Mouse (Mus musculus) heart, postnatal 0 days (tissue): Measurements from ENCODE around the gene Thop1. TPM values are rescaled to one million over a fixed set of nuclear protein-coding genes. Genes with fewer than 3 reads are reported as not detected.
A peak's percentile ranks its signal among the peaks of the same experiment; 100 is the strongest.
"Not testable (repeated sequence)": the region's sequence is repeated elsewhere in the genome, so short reads cannot be mapped to it uniquely, and the experiment has no call there.

Experiments used
- ATAC-seq: fragments of 200-750 bp; cut with Nextera tagmentation; 2 replicates; pipeline ENCODE4 v1.8.0; 2017; ENCODE audit warnings: low read depth, moderate number of reproducible peaks, moderate library complexity; ENCODE audit not compliant: insufficient read depth
- DNase-seq: peaks from one replicate; pipeline ENCODE4 v3.0.0-alpha.2; 2016; ENCODE audit warnings: low spot score
- H3K27ac ChIP-seq: fragments of 300-500 bp; sonication (generic); 2 replicates; pipeline ENCODE4 v1.5.1; 2014; ENCODE audit warnings: low read depth, mild to moderate bottlenecking
- H3K27me3 ChIP-seq: fragments of 300-500 bp; sonication (generic); 2 replicates; pipeline ENCODE4 v1.6.1; 2014; ENCODE audit warnings: low read length, mixed read lengths; ENCODE audit not compliant: control insufficient read depth, insufficient read depth
- H3K36me3 ChIP-seq: fragments of 300-500 bp; sonication (generic); replicated peaks from 2 replicates; pipeline ENCODE4 v1.6.1; 2014; ENCODE audit warnings: low read length, mixed read lengths; ENCODE audit not compliant: control insufficient read depth, insufficient read depth
- H3K4me1 ChIP-seq: fragments of 300-500 bp; sonication (generic); 2 replicates; pipeline ENCODE4 v1.6.1; 2014; ENCODE audit warnings: antibody characterized with exemption; ENCODE audit not compliant: control insufficient read depth, insufficient read depth
- H3K4me2 ChIP-seq: fragments of 300-500 bp; sonication (generic); 2 replicates; pipeline ENCODE4 v1.6.1; 2014; ENCODE audit warnings: low read depth, mild to moderate bottlenecking, low read length, moderate library complexity
- H3K4me3 ChIP-seq: fragments of 300-500 bp; sonication (generic); 2 replicates; pipeline ENCODE4 v1.5.1; 2014; ENCODE audit warnings: low read depth, low read length
- H3K9ac ChIP-seq: fragments of 300-500 bp; sonication (generic); replicated peaks from 2 replicates; pipeline ENCODE4 v1.6.1; 2014; ENCODE audit warnings: low read depth, low read length, mixed read lengths
- H3K9me3 ChIP-seq: fragments of 300-500 bp; sonication (generic); replicated peaks from 2 replicates; pipeline ENCODE4 v1.6.1; 2016; ENCODE audit warnings: low read length; ENCODE audit not compliant: control insufficient read depth
- CTCF ChIP-seq: IDR thresholded peaks from 2 replicates; pipeline ENCODE4 v1.5.1; 2016; ENCODE audit warnings: antibody characterized with exemption, control low read depth, low read depth
- EP300 ChIP-seq: IDR thresholded peaks from 2 replicates; pipeline ENCODE4 v1.6.1; 2016; ENCODE audit warnings: antibody characterized with exemption, low read depth
- WGBS: fragments of 180-500 bp; shearing (Covaris S2); extraction: QIAGEN DNeasy Blood & Tissue Kit; methylation state at CpG from one replicate; pipeline ENCODE4 v1.1.7; 2014; 5-methylcytosine and 5-hydroxymethylcytosine counted together
- polyA plus RNA-seq: library from polyadenylated mRNA; unstranded; fragments of >200 nt; fragmentation: Nextera tagmentation; extraction: Ambion mirVana; gene quantifications from 2 replicates; pipeline ENCODE4 v1.2.1, GENCODE M21; 2015
- total RNA-seq: library from RNA; depleted of rRNA; stranded (reverse); fragments of >200 nt; gene quantifications from 2 replicates; pipeline ENCODE4 v1.2.3, GENCODE M21; 2014; ENCODE audit warnings: low replicate concordance

The Thop1 gene
- total and polyA plus RNA-seq, 2 experiments from 2014 or later: 15.1 to 31.2 TPM

DNA sequence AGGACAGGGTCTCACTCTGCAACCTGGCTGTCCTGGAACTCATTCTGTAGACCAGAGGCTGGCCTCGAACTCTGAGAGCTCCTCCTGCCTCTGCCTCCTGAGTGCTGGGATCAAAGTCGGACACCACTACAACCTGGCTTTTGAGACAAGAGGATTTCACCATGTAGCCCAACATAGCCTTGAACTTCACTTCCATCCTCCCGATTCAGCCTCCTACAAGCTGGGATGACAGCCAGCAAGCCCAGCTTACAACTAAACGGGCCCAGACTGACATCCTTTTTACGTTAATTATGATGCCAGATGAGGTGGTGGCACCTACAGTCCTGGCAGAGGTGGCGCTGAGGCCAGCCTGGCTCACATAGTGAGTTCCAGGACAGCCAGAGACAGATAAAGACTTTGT, 10.9 kb upstream of the Thop1 start:
- H3K4me1 ChIP-seq: peaks cover 16% of the 10 kb centered on the region
- H3K9me3 ChIP-seq: no peaks in the 10 kb centered on the region
- peak overlapping the region; percentile 76; the same call in 1 of the 2 replicates for H3K4me3 ChIP-seq
- H3K4me2 ChIP-seq: no peak overlapping the region
- H3K9ac ChIP-seq: no peak overlapping the region; the same call in 1 of the 2 replicates
- no peaks in the 10 kb centered on the region for H3K27me3 ChIP-seq
- no peaks in the 10 kb centered on the region for H3K36me3 ChIP-seq
- no peak for TF ChIP-seq CTCF
- TF ChIP-seq EP300: no peak
- ATAC-seq (no peak), DNase-seq (no peak)
- no peak overlapping the region for H3K27ac ChIP-seq
- WGBS: 77% methylated on average over 6 of the region's 6 CpGs

DNA sequence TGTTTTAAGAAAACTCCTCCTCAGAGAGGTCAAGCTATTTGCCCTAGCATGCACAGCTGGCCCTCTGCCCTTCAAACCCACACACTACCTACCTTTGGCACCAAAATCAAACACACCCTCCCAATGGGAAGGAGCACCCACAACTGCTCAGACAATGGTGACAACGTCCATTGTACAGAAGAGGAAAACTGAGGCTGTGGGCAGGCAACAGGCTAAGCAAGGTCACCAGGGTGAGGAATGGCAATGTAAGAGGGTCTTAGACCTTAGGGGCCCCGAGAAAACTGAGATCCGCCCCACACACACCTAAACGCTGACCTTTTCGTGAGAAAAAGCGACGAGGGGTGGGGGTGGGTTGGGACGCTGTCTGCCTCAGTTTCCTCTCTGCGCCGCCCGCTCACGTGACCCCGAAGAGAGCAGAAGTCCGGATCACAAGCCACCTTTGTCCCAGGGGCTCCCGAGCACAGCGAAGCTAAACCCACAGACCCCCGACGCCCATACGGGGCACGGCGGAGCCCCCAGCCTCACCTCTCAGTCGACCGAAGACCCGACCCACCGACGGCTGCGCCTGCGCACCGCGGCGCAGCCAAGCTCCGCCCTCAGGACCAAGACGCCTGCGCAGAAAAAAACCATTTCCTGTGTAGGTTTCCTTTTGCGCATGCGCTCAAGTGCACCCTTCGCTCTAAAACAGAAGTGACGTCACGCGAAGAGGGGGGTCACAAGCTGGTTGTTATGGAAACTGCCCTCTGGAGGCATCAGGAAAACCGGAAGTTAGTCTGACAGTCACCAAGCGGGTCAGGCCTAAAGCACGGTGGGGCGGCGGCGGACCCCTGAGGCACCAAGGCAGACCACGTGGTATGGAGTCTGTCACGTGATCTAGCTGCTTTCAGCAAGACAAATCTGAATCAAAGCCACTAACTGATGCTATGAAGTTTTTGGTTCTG, 10.0 kb upstream of the Thop1 start, which contains the start of gene Sgta:
TSS of gene Sgta (minus strand) at position 579 of the 941 bp plus-strand sequence.
- H3K27me3 ChIP-seq: no peaks in the 10 kb centered on the region
- WGBS: under 1% methylated on average over 48 of the region's 48 CpGs
- ATAC-seq (peak; percentile 97), DNase-seq (peak; percentile 100)
- no peaks in the 10 kb centered on the region for H3K9me3 ChIP-seq
- TF ChIP-seq CTCF (no peak), EP300 (no peak)
- no peaks in the 10 kb centered on the region for H3K36me3 ChIP-seq
- peak within 1 kb of the TSS; percentile 82 for H3K4me2 ChIP-seq
- H3K27ac ChIP-seq: peak within 1 kb of the TSS; percentile 47
- H3K9ac ChIP-seq: peak within 1 kb of the TSS; percentile 66
- H3K4me1 ChIP-seq: peaks cover 16% of the 10 kb centered on the region
- H3K4me3 ChIP-seq: peak within 1 kb of the TSS; percentile 76

- 57% methylated on average over 4 of the region's 4 CpGs for WGBS
- Histone ChIP-seq H3K36me3 (no peaks in the 10 kb centered on the region), H3K27ac (no peak overlapping the region), H3K9me3 (no peaks in the 10 kb centered on the region), H3K4me3 (no peak overlapping the region), H3K4me1 (peaks cover 9% of the 10 kb centered on the region; the same call in 1 of the 2 replicates), H3K4me2 (no peak overlapping the region), H3K27me3 (no peaks in the 10 kb centered on the region), H3K9ac (no peak overlapping the region)
- no peak for TF ChIP-seq EP300
- TF ChIP-seq CTCF: no peak
- ATAC-seq (no peak), DNase-seq (no peak)
Measured at GRCm38 (mm10) chr10:81062710-81063109, 7.1 kb upstream of the Thop1 start.

DNA sequence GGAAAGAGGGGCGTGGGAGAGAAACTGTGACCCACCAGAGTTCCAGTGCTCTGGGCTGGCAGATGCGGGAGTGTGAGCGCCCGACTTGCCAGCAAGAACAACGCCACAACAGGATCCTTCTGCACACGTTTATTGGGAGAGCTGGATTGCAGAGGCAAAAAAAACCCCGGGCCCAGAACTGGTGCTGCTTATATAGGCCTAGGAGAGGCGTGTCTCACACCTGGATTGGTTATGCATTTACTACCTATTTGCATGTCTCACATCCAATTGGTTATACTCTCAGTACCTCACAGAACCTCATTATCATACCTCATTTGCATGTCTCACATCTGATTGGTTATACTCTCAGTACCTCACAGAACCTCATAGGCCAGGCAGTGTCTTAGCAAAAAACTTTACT, 5.3 kb upstream of the Thop1 start:
- H3K4me1 ChIP-seq, ATAC-seq, H3K4me3 ChIP-seq, H3K9me3 ChIP-seq, H3K36me3 ChIP-seq, DNase-seq, H3K27me3 ChIP-seq, H3K27ac ChIP-seq, H3K9ac ChIP-seq, H3K4me2 ChIP-seq: not testable (repeated sequence)
- 80% methylated on average over 8 of the region's 8 CpGs for WGBS

DNA sequence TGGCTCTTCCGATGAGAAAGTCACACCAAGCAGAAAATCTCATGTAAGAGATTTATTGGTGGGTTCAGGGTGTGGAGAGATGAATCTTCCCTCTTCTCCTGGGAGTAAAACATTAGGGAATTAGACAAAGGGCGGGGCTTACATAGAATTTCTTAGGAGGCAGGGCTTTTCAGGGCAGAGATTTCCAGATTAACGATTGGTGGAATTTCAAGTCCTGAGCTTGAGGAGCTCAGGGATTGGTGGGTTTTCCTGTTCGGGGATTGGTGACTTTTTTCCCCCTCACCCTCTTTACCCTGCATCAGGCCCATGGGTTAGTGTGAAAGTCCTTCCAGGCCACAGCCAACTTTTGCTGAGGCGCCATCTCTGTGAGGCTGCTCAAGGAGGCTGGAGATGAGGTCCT, 1.1 kb upstream of the Thop1 start:
- Histone ChIP-seq H3K4me2 (no peak overlapping the region), H3K36me3 (0 out of 2 replicates have a peak, but pooled peaks cover 6% of the 10 kb centered on the region), H3K27me3 (no peaks in the 10 kb centered on the region), H3K27ac (no peak overlapping the region), H3K9me3 (no peaks in the 10 kb centered on the region), H3K9ac (no peak overlapping the region), H3K4me3 (no peak overlapping the region), H3K4me1 (no peaks in the 10 kb centered on the region)
- no peak for TF ChIP-seq EP300
- TF ChIP-seq CTCF: no peak
- ATAC-seq: no peak
- DNase-seq: no peak
- 54% methylated on average over 5 of the region's 5 CpGs for WGBS
